Mouse (Mus musculus): ENCODE measurements around the gene Anapc13.

Gene Anapc13

GRCm38 (mm10) chr9:102629052-102629451 is 3.0 kb downstream of the Anapc13 start:
- no peak for DNase-seq (ENCODE audit: low read depth in 2 of 2, low spot score in 2 of 2)

DNA sequence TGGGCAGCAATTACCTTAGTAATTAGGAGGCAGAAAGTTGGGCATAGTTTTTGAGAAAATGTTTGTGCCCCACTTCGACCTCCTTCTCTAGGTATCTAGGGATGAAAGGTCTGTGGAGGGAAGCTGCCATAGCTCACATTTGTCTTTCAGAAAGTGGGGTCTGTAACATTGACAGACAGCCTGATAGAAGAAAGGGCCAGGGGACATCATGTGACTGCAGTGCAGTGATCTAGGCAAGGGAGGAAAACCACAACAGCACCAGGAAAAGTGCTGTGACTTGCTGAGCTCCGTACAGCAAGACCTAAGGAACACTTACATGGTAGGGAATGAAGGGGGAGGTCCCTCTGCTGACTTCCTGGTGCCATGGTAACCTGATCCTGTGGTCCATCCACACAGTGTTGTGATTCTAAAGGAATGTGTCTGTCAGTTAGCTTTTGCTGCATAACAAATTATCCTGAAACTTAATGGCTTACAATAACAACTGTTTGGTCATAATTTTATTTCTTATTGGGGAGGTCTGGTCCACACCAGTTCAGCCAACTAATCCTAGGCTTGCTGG is 5.6 kb downstream of the Anapc13 start:
- DNase-seq (ENCODE audit: low read depth in 2 of 2, low spot score in 2 of 2): no peak

DNA sequence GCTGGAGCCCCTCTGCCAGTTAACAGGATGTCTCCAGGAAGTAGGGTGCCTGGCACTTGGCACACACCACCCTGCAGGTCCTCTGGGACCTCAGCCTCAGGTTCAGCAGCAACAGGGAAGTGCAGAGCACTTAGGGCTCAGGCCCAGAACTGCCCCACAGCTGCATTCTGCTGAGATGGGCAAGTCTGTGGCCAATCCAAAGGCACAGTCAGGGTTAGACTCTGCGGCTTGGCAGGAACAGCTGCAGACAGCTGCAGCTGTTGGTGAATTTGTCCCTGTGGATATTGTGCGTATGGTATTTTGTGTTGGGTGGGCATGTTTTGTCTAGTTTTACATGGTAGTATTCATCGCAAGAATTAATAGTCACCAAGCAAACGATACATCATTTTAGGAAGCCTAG is 6.1 kb downstream of the Anapc13 start:
- DNase-seq (ENCODE audit: low read depth in 2 of 2, low spot score in 2 of 2): no peak

GRCm38 (mm10) chr9:102632923-102633537 is 6.9 kb downstream of the Anapc13 start:
- DNase-seq (ENCODE audit: low read depth in 2 of 2, low spot score in 2 of 2): peak; percentile 42 to 61

- no peak for DNase-seq (ENCODE audit: low read depth in 2 of 2, low spot score in 2 of 2)
Observed at GRCm38 (mm10) chr9:102634453-102634852, 8.4 kb downstream of the Anapc13 start.

DNA sequence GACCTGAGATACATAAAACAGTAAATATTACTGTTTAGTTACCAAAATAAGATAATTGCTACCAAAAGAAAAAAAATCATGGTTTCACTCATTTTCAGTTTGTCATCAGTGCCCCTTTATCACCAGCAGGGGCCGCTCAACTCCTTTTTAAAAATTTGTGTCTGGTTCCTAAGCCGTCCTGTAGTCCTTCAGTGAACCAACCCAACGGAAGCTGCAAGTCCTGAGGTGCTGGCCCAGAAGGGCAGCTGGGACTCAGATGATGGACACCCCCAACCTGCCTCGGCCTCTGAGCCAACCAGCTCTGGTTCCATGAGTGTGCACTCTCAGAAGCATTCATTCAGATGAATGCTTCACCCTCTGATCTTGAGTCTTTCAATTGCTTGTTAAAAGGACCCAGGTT is 10.5 kb downstream of the Anapc13 start:
- DNase-seq (ENCODE audit: low read depth in 2 of 2, low spot score in 2 of 2): peak; percentile 11 to 45

GRCm38 (mm10) chr9:102637115-102637514 is 11.0 kb downstream of the Anapc13 start:
- DNase-seq (ENCODE audit: low read depth in 2 of 2, low spot score in 2 of 2): no peak

GRCm38 (mm10) chr9:102638963-102639362 is 12.9 kb downstream of the Anapc13 start:
- no peak for DNase-seq (ENCODE audit: low read depth in 2 of 2, low spot score in 2 of 2)

GRCm38 (mm10) chr9:102639510-102639909 is 13.4 kb downstream of the Anapc13 start:
- DNase-seq (ENCODE audit: low read depth in 2 of 2, low spot score in 2 of 2): no peak

- no peak for DNase-seq (ENCODE audit: low read depth in 2 of 2, low spot score in 2 of 2)
Observed at GRCm38 (mm10) chr9:102641531-102641930, 15.4 kb downstream of the Anapc13 start.

DNA sequence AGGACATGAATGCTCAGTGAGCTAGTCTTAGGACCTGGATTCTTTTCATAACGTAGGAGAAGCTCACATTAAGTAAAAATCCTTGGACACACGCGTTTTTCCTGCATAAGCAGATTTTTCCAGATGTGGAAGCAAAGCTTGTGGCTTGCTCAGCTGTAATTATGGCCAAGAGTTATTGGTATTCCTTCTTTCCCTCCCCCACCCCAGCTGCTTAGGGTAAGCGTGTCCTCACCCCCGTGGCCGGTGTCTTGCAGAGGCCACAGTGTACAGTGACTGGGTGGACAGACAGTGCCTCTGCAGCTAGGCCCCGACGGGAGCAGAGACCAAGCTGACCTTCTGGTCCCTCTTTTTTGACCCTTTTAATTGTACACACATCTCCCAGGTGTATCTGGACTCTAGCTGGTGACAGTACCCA is 17.0 kb downstream of the Anapc13 start:
- DNase-seq (ENCODE audit: low read depth in 2 of 2, low spot score in 2 of 2): no peak

- no peak for DNase-seq (ENCODE audit: low read depth in 2 of 2, low spot score in 2 of 2)
Observed at GRCm38 (mm10) chr9:102643486-102644101, 17.5 kb downstream of the Anapc13 start.

DNA sequence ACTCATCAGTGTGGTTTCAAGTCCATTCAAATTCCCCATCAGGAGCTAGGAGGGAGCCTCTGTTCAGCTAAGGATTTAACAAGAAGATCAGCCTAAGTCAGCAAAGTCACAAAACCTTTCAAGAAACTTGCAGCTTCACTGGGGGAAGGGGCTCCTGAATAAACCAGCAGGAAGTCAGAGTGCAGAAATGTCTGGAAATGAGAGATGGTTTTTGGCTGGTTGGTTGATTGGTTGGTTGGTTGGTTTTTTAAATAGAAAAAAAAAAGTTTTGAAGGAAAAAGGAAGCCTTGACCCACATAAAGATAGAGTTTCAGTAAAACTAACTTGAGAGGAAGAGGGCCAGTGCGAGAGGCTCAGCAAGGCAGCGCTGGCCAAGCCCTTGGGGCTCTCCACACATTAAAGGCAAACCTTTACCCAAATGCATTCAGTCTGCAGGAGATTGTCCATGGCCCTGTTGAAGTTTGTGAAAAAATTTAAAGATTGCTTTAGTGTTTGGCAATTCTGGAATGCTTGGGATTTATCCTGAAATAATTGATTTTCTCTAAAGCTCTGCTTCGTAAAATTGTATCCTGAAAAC is 19.1 kb downstream of the Anapc13 start:
- no peak for DNase-seq (ENCODE audit: low read depth in 2 of 2, low spot score in 2 of 2)

GRCm38 (mm10) chr9:102647010-102647409 is 20.9 kb downstream of the Anapc13 start:
- DNase-seq (ENCODE audit: low read depth in 2 of 2, low spot score in 2 of 2): no peak

DNA sequence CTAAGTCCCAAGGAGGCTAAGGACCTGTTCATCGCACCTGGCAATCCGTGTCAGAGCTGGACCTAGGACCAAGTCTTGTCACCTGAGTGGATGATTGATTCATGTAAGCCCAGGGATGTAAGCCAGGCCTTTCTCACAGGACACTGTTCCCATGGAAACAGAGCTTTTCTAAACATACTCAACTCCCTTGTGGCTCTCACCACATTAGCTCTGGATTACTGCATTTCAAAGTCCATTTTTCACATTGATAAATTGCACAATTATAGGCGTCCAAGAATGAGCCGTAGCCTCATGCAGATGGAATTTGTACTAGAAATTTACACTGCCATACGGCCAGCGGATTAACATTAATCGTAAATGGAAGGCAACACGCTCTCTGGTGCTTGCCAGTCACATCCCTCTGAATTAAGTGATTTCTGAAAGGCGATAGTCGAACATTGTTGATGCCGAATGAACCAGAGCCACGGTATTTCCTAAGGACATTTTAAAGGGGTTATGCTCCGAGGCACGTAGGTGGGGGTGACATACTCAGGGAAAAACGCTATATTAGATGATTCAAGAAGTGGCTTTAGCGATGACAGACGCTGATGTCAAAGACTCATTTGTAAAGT is 23.9 kb downstream of the Anapc13 start:
- no peak for DNase-seq (ENCODE audit: low read depth in 2 of 2, low spot score in 2 of 2)

DNA sequence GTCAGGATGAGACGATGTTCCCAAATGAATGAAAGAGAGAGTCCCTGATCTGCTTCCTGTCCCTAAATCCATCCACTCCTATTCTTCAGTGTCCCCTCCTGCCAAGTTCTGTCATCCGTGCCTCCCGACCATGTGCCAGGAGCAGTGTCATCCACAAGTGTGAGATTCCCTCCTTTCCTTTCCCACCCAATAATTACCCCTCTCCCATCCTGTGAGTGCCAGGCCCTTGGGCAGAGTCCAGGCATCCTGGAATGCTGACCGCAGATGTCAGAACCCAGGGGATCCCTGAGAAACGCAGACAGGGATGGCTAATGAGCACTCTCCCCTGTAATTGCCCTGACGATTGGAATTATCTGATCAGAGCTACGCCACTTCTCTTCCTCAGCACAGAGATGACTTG is 24.5 kb downstream of the Anapc13 start:
- DNase-seq (ENCODE audit: low read depth in 2 of 2, low spot score in 2 of 2): no peak

GRCm38 (mm10) chr9:102651199-102651720 is 25.2 kb downstream of the Anapc13 start:
- no peak for DNase-seq (ENCODE audit: low read depth in 2 of 2, low spot score in 2 of 2)

GRCm38 (mm10) chr9:102656355-102657095 is 30.4 kb downstream of the Anapc13 start:
- DNase-seq (ENCODE audit: low read depth in 2 of 2, low spot score in 2 of 2): no peak

- no peak for DNase-seq (ENCODE audit: low read depth in 2 of 2, low spot score in 2 of 2)
Observed at GRCm38 (mm10) chr9:102668115-102668514, 42.0 kb downstream of the Anapc13 start.

DNA sequence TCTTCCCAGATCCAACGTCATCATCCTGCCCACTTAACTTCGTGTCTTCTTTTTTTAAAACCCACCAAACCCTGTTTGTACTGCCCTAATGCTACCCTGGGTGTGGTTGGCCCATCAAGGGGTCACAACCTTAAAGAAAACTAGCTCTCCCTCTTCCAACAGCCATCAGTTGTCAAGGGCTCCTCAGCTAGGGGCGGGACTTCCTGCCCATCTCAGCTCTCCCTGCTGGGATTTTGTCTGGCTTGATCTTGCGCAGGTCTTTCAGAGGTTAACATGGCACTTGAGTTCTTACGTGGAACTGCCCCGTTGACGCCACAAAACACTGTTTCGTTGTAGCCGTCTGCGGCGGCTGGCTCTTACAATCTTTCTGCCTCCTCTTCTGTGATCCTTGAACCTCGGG is 42.8 kb downstream of the Anapc13 start:
- DNase-seq (ENCODE audit: low read depth in 2 of 2, low spot score in 2 of 2): no peak

GRCm38 (mm10) chr9:102673381-102673780 is 47.3 kb downstream of the Anapc13 start:
- no peak for DNase-seq (ENCODE audit: low read depth in 2 of 2, low spot score in 2 of 2)

Measured in CD8-positive naive resting alpha-beta T cell, adult 2 months (primary cell).